Mouse (Mus musculus): ENCODE data around the gene Tut7.

GRCm38 (mm10) chr13:59766786-59767515, 56.0 kb downstream of the Tut7 start:
- TF ChIP-seq CTCF (IDR thresholded peaks at IDR 0.05; ENCODE audit: borderline replicate concordance, insufficient read depth, low read depth, low read length) (no peak), POLR2A (IDR thresholded peaks at IDR 0.05; ENCODE audit: borderline replicate concordance, insufficient read depth, low read length) (no peak)
